Mouse (Mus musculus) adipocyte (in vitro differentiated cells): ENCODE measurements around the gene Cacng6.

Source experiments
- DNase-seq: peaks from one replicate; pipeline ENCODE4 v3.0.0-alpha.2; 2016; ENCODE audit warnings: low spot score

Gene Cacng6

GRCm38 (mm10) chr7:3468614-3469013, 44.6 kb downstream of the Cacng6 start:
- DNase-seq, result no peak

GRCm38 (mm10) chr7:3472774-3473173, 48.8 kb downstream of the Cacng6 start:
- no peak for DNase-seq

- DNase-seq, result no peak
These were observed 50.5 kb downstream of the Cacng6 start for GRCm38 (mm10) chr7:3474291-3475080.

- DNase-seq, result no peak
These were observed 52.7 kb downstream of the Cacng6 start for GRCm38 (mm10) chr7:3476728-3477127.

- DNase-seq, result no peak
These were observed 58.1 kb downstream of the Cacng6 start for GRCm38 (mm10) chr7:3481948-3482608.
